Mouse (Mus musculus): ENCODE measurements around the gene March7.

March7 gene

DNA sequence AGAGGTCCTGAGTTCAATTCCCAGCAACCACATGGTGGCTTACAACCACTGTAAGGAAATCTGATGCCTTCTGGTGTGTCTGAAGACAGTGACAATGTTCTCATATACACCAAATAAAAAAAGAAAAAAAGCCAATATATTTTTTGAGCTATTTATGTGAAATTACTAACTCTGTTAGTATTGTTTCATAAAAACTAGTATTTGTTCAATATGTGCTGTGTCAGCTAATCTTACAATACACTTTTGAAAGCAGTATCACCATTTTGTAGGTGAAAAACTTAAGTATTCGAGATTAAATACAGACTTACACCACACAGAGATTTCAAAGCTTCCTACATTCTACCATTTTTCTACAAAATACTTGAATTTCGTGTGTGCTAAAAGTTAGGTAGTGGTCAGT lies 5.0 kb downstream of the March7 start:
- no peak for DNase-seq (ENCODE audit: low spot score in 2 of 2)

DNA sequence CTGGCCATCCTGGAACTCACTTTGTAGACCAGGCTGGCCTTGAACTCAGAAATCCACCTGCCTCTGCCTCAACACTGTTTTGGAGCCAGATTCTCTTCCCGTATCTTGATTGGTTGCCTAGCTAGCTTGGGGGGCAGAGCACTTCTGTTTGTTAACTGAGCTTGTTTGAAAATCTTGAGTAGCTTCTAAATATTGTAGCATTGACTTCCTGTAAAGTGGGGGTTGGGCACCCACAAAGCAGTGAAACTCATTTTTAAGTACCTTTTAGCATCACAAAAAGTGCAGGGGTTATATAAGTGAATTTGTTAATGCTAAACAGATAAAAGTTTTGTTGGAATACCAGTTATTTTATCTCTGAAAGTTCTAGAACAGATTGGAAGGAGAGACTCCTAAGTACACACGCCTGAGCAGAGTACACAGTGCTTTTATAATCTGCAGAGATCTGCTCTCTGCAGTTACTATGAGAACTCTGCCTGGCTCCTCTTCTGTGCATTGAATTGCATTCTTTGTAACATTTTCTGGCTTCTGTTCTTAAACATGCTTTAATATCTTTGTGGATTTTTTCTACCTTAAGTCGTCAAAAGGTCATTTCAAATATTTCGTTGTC lies 7.0 kb downstream of the March7 start:
- DNase-seq (ENCODE audit: low spot score in 2 of 2) = no peak

DNA sequence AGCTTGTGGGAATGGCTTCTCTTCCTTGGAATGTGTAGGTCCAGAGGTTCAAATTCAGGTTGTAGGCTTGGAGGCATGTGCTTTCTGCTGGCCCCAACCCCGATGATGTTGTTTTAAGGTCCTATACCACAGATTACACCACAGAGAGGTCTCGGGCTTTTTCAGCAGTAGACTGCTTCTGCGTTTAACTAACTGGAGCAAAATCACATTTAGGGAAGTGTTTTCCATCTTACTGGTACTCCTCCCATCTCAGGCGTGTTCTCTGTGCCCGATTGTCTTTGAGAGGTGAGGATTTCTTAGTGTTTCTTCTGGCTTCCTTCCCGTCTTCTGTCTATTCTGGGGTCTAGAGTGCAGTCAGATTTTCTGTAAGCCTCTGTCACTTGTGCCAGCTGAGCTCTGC lies 7.9 kb downstream of the March7 start:
- DNase-seq (ENCODE audit: low spot score in 2 of 2) = no peak

DNA sequence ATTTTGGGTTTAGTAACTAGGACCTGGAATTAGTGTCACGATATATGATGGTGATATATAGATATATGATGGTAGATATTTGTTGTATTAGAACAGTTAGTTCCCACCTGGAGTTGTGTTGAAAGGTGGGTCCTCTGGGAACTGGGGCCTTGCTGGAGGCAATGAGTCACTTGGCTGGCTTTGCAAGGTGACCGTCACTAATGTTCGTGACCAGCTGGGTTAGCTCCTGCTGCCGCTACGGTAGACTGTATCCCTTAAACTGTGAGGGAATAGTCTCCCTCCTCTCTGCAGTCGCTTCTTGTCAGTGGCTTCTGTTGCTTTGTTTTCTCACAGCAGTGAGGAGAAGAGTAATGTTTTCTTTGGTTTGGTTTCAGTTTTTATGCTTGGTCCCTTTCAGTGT lies 11.5 kb downstream of the March7 start:
- DNase-seq (ENCODE audit: low spot score in 2 of 2) = no peak

DNA sequence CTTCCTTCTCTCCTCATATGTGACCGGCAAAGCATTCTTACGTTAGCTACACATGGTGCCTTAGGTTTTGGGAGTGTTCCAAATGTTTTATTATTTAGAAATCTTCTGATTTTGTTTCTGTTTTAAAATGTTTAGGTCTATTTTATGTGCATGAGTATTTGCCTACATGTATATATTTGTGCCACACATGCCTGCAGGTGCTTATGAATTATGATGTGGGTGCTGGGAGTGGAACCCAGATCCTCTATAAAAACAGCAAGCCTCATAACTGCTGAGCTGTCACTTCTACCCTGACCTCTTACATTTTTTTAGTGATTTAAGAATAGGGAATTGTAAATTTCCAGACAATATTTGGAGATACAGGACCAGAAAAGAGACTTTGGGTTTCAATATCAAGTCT lies 12.3 kb downstream of the March7 start:
- DNase-seq (ENCODE audit: low spot score in 2 of 2) = no peak

DNA sequence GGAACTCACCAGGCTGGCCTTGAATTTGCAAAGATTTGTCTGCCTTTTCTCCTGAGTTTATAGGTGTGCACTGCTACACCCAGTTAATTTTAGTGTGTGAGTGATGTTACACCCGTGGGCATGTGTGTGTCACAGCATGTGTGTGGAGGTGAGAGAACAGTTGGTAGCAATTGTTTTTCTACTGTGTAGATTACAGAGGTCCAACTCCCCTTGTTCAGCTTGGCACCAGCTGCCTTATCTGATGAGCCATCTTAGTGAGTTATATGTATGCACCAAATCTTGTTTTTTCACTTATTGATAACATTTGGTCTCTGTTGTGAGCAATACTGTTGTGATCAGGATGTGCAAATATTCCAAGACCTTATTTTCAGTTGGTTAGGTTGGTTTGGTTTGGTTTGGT lies 13.8 kb downstream of the March7 start:
- no peak for DNase-seq (ENCODE audit: low spot score in 2 of 2)

DNA sequence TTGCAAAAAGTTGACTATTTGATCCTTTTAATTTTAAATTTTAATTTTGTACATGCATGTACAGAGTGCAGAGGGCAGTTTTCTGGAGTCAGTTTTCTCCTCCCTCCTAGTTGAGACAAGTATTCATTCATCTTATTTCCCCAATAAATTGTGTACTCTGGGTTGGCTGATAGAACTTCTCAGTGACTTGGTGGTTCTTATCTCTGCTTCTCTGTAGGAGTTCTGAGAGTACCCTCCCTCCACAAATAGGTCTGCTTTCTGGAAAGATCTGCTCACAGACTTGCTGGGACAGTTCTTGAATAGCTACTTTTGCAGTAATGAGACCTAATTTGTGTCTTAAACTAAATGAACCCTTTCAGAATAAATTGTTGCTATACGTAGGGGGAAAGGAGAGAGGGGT lies 18.8 kb downstream of the March7 start:
- no peak for DNase-seq (ENCODE audit: low spot score in 2 of 2)

DNA sequence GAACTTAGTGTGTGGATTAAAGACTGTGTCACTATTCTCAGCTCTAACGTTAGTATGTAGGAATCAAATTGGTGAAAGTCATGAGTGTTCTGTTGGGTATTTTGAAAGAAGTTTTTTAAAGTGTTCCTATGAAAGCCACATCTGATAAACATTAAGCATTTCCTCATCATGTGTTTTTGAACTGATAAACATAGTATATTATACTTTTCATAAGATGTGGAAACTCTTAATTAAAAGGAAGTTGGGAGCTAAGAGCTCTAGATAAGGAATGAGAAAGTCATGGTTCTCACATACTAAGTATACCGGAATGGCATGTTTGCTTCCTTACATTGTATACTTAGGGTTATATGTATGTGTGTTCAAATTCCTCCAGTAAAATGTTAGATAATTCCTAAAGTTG lies 20.7 kb downstream of the March7 start:
- DNase-seq (ENCODE audit: low spot score in 2 of 2) = no peak

DNA sequence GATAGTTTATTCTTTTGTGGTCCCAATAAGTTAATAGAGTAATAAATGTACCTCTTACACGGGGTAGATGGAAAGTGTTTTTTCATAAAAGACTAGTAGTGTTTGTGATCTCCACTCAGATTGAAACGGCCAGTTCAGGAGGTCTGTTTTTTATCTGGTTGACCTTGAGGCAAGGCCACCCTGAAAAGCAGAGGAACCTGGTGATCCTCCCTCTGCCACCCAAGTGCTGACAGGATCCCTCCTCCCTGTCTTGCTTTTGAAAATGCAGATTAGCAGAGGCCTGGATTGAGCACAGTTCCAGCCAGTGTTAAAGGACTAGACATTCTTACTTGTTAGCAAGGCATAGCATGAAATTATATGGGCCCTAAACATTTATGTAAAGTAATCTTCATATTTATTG lies 23.5 kb downstream of the March7 start:
- DNase-seq (ENCODE audit: low spot score in 2 of 2) = no peak

DNA sequence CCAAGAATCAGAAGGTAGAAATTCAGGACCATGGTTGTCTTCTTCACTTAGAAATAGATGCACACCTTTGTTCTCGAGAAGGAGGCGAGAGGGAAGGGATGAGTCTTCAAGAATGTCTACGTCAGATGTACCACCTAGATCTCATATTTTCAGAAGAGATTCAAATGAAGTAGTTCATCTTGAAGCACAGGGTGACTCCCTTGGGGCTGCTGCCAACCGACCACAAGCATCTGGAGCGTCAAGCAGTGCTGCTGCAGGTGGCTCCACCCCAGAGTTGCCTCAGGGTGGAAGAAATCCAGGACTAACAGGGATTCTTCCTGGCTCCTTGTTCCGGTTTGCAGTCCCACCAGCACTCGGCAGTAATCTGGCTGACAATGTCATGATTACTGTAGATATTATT lies 24.8 kb downstream of the March7 start:
- DNase-seq (ENCODE audit: low spot score in 2 of 2) = no peak

DNA sequence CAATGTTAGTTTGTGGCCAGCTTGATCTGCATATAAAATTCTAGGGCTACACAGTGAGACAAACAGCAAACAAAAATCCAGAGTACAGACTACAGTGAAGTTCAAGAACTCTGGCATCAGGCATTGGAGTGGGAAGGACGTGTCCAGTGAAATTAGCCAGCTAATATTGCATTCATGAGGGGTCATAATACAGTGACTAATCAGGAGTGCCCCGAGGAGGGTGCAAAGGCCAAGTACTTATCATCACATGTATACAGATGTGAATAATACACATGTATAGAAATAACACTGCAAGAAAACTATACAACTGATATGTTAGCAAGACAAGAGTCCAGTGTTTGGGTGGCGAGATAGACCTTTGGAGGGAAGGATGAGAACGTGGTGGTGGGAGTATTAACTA lies 43.1 kb downstream of the March7 start:
- DNase-seq (ENCODE audit: low spot score in 2 of 2) = no peak

DNA sequence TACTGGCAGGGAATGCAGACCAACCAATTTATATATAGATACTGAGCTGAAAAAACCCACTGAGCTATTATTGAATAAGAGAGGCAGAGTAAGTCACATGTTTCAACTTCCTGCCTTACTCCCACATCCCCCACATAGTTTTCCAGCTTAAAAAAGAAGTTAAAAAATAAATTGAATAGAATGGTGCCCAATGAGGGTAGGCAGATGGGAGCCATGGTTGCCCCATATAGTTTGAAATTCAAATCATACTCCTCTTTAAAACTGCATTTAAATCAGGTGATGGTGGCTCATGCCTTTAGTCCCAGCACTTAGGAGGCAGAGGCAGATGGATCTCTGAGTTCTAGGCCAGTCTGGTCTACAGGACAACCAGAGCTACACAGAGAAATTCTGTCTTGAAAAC lies 43.8 kb downstream of the March7 start:
- DNase-seq (ENCODE audit: low spot score in 2 of 2) = no peak

DNA sequence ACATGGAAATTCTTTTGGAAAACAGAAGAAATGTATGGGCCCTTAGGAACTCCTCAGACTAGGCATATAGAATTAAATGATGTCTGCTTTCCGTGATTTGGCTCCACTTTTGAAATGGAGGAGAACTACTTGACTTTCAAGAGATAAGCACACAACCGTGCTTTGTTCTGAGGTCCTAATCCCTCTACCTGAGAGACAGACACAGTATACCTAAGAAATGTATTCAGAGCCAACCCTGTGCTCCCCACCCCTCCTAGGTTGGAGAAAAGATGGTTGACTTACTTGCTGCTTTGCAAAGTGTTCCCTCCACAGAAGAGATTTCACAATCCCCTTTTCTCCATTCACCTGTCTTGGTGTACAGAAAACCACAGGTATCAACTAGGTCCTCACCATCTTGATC lies 47.1 kb downstream of the March7 start:
- no peak for DNase-seq (ENCODE audit: low spot score in 2 of 2)

DNA sequence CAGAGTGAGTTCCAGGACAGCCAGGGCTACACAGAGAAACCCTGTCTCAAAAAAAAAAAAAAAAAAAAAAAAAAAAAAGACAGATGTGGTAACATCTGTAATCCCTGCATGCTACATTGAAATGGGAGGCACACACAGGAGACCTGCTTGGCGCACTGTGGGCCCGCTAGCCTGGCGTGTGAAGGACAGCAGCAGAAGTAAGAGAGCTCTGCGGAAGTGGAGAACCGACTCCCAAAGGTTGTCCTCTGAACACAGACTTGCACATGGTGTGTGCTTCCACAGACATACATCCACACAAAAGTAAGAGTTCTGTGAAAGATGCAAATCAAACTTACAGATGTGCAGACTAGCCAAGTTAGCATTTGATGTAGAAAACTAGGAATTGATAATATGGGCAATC lies 49.5 kb downstream of the March7 start:
- DNase-seq (ENCODE audit: low spot score in 2 of 2) = no peak

DNA sequence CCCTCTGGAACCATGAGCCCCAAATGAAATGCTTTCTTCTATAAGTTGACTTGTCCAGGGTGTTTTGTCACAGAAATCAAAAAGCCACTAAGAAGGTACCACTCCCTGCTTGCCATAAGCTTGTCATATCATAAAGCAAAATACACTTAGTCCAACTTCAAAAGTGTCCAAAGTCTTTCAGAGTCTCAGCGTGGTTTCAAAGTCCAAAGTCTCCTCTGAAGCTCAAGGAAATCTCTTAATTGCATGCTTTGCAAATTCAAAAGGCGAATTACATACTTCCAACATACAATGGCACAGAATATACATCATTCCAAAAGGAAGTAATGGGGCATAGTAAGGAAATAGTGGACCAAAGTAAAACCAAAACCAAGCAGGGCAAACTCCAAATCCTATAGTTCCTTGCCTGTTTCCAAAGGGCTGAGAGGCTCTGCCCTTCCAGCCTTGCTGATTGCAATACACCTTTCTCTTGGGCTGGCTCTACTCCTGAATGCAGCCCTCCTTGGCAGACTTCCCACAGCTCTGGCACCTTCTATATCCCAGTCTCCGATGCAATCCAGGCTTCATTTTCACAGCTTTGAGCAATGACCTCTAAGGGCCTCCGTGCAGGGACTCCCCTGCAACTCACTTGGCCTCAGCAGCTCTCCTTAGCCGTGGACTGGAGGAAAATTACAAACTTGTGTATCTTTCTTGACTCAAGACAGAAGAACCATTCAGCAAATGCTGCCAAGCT lies 51.1 kb downstream of the March7 start:
- no peak for DNase-seq (ENCODE audit: low spot score in 2 of 2)

DNA sequence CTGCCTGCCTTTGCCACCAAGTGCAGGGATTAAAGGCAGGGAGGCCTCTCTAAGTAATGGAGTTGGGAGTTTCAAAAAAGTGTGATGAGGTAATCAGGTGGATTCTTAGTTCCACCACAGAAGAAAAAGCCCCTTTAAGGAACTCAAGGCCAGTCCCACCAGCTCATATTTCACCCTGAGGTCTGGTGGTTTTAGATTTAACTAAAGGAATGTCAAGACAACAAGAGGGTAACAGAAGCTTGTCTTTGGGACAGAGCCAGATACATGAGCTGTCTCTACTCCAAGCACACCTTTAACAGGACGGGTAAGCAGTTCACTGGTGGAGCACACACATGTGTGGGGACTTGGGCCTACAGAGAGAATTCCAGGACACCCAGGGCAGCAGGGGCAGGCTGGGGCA lies 57.9 kb downstream of the March7 start:
- no peak for DNase-seq (ENCODE audit: low spot score in 2 of 2)

DNA sequence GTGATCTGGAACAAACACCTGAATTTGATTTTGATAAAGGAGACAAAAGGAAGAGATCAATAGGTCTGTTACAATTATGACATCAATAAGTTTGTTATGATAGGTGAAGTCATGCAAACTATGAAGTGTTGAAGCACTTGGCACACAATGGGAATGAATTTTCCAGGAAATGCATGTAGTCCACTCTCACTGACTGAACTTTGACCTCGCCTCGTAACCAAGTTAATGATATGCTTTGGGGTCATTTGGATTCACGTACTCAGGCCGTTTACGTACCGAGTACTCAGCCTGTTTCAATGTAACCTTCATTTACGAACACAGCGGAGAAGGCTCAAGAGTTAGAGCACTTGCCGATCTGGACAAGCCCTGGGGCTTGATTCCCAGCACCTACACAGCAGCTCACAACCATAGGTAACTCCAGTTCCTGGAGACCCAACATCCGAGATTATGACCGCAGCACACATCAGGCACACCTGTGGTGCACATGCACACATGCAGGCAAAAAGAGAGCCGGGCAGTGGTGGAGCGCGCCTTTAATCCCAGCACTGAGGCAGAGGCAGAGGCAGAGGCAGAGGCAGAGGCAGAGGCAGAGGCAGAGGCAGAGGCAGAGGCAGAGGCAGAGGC lies 60.3 kb downstream of the March7 start:
- no peak for DNase-seq (ENCODE audit: low spot score in 2 of 2)

DNA sequence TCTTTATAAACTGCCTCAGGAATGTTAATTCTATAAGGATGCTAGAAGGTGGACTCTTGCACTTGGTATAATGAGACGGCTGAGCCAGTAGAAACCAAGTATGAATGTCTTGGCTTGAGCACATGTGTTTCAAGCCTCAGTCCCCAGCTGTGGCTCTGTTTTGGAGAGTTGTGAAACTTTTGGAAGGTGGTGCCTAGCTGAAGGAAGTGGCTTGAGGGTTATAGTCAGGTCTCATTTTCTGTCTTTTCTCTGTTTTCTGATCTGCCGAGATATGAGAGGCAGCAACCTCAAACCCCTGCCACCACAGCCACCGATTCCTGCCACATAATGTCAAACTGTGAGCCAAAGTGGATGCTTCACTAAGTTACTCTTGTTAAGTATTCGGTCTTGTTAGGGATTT lies 68.9 kb downstream of the March7 start:
- DNase-seq (ENCODE audit: low spot score in 2 of 2) = no peak

DNA sequence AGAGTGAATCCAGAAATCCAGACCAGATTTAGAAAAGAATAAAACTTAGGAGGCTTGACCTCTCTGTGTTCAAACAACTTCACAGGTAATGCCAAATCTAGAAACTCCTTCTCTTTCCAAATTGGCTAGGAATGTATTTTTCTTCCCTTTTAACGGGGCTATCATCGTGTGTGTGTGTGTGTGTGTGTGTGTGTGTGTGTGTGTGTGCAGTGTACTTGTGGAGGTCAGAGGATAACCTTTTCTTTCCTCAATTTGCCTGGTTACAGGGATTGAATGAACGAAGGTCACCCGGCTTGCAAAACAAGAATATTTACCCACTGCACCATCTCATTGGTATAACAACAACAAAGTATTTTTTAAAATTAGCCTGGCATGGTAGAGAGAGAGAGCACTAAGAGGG lies 72.9 kb downstream of the March7 start:
- DNase-seq (ENCODE audit: low spot score in 2 of 2) = no peak

DNA sequence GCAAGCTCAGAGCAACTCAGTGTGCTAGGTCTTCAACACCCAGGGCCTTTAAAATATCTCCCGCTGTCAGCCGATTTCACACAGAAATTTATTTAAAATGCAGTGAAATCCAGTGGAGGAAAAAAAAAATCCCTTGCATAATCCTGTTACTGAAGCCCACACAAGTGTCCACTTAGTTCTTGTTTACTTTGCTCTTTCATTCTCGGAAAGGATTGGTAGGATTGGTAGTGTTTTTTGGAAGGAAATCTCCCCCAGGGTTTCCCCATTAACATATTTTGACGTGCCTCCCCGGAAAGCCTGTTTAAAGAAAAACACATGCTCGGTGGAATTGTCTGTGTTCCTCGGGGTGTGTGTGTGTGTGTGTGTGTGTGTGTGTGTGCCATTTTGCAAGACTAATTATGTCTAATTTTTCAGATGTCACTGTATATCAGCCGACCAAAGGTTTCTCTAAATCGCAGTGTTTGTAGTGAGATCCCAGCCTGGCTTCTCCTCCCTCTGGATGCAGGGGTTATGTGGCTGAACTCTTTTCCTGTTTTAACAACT lies 73.6 kb downstream of the March7 start:
- no peak for DNase-seq (ENCODE audit: low spot score in 2 of 2)

DNA sequence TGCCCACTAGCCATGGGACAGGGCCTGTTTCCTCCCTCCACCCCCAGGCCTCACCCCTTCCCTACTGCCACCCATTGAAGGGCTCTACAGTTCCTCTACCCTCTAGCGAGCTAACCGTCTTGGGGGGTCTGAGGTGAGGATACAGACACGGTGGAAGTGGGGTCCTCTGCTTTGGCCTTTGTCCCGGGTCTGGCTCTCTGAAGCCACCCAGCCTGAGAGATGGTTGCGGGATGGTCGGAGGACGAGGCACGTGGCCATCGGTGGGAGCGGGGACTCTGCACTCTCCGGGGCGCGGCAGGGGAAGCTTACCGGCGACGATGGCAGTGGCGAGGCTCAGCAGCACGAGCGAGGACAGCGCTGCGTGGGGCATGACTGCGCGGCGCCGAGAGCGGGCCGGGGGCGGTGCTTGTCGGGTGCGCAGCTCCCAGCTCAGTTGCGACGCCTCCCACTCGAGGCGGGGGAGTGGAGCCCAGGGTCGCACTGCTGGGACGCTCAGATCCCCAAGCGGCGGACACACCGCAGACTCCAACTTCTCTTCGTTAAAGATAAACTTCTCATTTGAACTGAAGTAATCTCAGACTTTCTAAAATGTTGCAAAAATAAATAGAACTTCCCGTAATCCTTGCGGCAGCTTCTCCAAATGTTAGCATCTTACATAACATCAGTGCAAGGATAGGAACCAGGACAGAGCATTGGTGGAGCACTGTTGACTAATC lies 74.2 kb downstream of the March7 start:
- DNase-seq (ENCODE audit: low spot score in 2 of 2) = peak in 1 of 2 experiments; percentile 14

DNA sequence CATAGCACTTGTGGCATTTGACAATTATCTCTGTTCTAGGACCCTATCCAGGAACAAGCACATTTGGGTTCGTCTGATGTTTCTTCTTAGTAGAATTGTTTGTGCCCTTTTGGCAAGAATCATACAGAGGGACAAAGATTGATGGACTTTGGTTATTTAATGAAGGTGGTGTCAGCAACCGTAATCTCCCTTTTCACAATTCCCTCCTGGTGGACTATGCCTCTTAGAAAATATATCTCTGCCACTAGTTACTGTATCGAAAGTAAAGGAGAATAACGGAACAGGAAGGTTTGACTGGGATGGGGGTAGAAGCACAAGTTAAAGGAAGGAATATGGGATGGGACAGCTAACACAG lies 74.8 kb downstream of the March7 start, which contains the start of gene Cd302:
Cd302 (minus strand) TSS at position 22 of the 355 bp plus-strand sequence.
- DNase-seq (ENCODE audit: low spot score in 2 of 2) = no peak
